Mouse (Mus musculus) forebrain, embryonic 14.5 days (tissue): ENCODE results near the gene Oas2. TPM values are rescaled to one million over a fixed set of nuclear protein-coding genes. Genes with fewer than 3 reads are reported as not detected.
A peak's percentile ranks its signal among the peaks of the same experiment; 100 is the strongest.

Experiments used
- ATAC-seq: fragments of 200-750 bp; cut with Nextera tagmentation; 2 replicates; pipeline ENCODE4 v1.8.0; 2017; ENCODE audit warnings: mild to moderate bottlenecking, moderate library complexity
- DNase-seq: peaks from one replicate; pipeline ENCODE4 v3.0.0-alpha.2; 2015; ENCODE audit warnings: low spot score
- H3K27ac ChIP-seq: fragments of 300-500 bp; sonication (generic); 2 replicates; pipeline ENCODE4 v1.5.1; 2014; ENCODE audit warnings: low read depth, mild to moderate bottlenecking, control low read depth, low read length, moderate library complexity
- H3K27me3 ChIP-seq: fragments of 300-500 bp; sonication (generic); replicated peaks from 2 replicates; pipeline ENCODE4 v1.6.1; 2014; ENCODE audit warnings: low read length, control low read depth, mixed read lengths; ENCODE audit not compliant: control insufficient read depth, insufficient read depth
- H3K36me3 ChIP-seq: fragments of 300-500 bp; sonication (generic); 2 replicates; pipeline ENCODE4 v1.6.1; 2014; ENCODE audit warnings: low read length, control low read depth; ENCODE audit not compliant: control insufficient read depth, insufficient read depth
- H3K4me1 ChIP-seq: fragments of 300-500 bp; sonication (generic); 2 replicates; pipeline ENCODE4 v1.6.1; 2014; ENCODE audit warnings: antibody characterized with exemption, low read length, control low read depth; ENCODE audit not compliant: control insufficient read depth, insufficient read depth
- H3K4me2 ChIP-seq: fragments of 300-500 bp; sonication (generic); 2 replicates; pipeline ENCODE4 v1.6.1; 2014; ENCODE audit warnings: mild to moderate bottlenecking, control low read depth, low read length
- H3K4me3 ChIP-seq: fragments of 300-500 bp; sonication (generic); 2 replicates; pipeline ENCODE4 v1.5.1; 2014; ENCODE audit warnings: low read depth, low read length, control low read depth
- H3K9ac ChIP-seq: fragments of 300-500 bp; sonication (generic); 2 replicates; pipeline ENCODE4 v1.6.1; 2014; ENCODE audit warnings: mild to moderate bottlenecking, low read length, control low read depth, moderate library complexity
- H3K9me3 ChIP-seq: fragments of 300-500 bp; sonication (generic); replicated peaks from 2 replicates; pipeline ENCODE4 v1.6.1; 2016; ENCODE audit warnings: low read length, control low read depth, mixed read lengths; ENCODE audit not compliant: control insufficient read depth
- WGBS: fragments of 180-500 bp; shearing (Covaris S2); extraction: QIAGEN DNeasy Blood & Tissue Kit; methylation state at CpG from one replicate; pipeline ENCODE4 v1.1.7; 2014; 5-methylcytosine and 5-hydroxymethylcytosine counted together
- polyA plus RNA-seq: library from polyadenylated mRNA; unstranded; fragments of >200 nt; fragmentation: Nextera tagmentation; extraction: Ambion mirVana; gene quantifications from 2 replicates; pipeline ENCODE4 v1.2.1, GENCODE M21; 2014

Oas2 gene
- polyA plus RNA-seq, 1 experiment from 2014 or later, result 0.42 TPM

GRCm38 (mm10) chr5:120718600-120719378 is 30.9 kb downstream of the Oas2 start:
- H3K4me1 ChIP-seq, result peaks cover 3% of the 10 kb centered on the region
- 54% methylated on average over 14 of the region's 15 CpGs for WGBS
- H3K9ac ChIP-seq, result no peak overlapping the region
- H3K27me3 ChIP-seq, result no peaks in the 10 kb centered on the region
- ATAC-seq (no peak), DNase-seq (no peak)
- no peak overlapping the region for H3K27ac ChIP-seq
- no peak overlapping the region for H3K4me2 ChIP-seq
- H3K9me3 ChIP-seq, result no peaks in the 10 kb centered on the region
- H3K4me3 ChIP-seq, result no peak overlapping the region
- no peaks in the 10 kb centered on the region for H3K36me3 ChIP-seq

DNA sequence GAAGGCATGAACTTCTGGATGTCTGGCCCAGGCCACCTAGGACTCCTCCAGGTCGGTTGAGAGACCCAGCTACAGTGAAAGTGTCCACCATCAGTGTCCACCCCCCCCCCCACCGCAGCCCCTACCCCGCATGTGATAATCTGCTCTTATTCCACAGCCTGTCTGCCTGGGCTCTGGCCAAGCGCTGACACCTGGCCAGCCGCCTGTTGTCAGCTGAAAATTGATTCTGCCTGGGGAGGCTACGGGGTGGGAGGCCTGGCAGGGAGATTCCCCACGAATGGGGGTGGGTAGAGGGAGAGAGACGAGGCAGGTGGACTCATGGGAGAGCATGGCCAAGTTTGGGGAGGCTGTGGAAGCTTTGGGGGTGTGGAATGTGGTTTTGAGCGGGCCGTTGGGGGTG is 32.5 kb downstream of the Oas2 start:
- no peak for DNase-seq

DNA sequence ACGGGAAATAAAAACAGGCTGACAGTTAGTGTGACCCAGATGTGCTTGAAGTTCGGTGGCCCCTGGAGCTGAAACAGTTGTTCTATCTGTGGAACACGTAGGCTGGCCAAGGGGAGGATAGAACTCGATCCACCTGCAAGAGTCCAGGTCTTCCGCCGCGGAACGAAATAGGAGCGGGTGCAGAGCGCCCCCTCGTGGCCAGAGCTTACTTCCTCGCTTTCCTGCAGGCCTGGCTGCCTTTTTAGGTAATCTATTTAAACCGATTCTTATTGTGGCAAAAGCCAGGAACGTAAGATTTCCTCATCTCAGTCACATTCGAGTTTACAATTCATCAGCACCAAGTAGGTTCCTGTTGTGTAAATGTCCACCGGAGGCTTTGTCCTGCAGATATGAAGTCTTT is 35.3 kb downstream of the Oas2 start:
- Histone ChIP-seq H3K27me3 (no peaks in the 10 kb centered on the region), H3K27ac (no peak overlapping the region), H3K4me2 (no peak overlapping the region), H3K36me3 (no peaks in the 10 kb centered on the region), H3K4me3 (no peak overlapping the region), H3K4me1 (peaks cover 17% of the 10 kb centered on the region), H3K9ac (no peak overlapping the region), H3K9me3 (no peaks in the 10 kb centered on the region)
- no peak for ATAC-seq
- DNase-seq, result peak; percentile 81
- 4% methylated on average over 16 of the region's 16 CpGs for WGBS

More for the DNA sequence above, 32.5 kb downstream of the Oas2 start:
- no peak overlapping the region for H3K4me2 ChIP-seq
- no peak for ATAC-seq
- peaks cover 3% of the 10 kb centered on the region for H3K4me1 ChIP-seq
- H3K4me3 ChIP-seq, result no peak overlapping the region
- 63% methylated on average over 10 of the region's 10 CpGs for WGBS
- no peaks in the 10 kb centered on the region for H3K27me3 ChIP-seq
- no peak overlapping the region for H3K27ac ChIP-seq
- no peak overlapping the region for H3K9ac ChIP-seq
- H3K9me3 ChIP-seq, result no peaks in the 10 kb centered on the region
- H3K36me3 ChIP-seq, result no peaks in the 10 kb centered on the region

DNA sequence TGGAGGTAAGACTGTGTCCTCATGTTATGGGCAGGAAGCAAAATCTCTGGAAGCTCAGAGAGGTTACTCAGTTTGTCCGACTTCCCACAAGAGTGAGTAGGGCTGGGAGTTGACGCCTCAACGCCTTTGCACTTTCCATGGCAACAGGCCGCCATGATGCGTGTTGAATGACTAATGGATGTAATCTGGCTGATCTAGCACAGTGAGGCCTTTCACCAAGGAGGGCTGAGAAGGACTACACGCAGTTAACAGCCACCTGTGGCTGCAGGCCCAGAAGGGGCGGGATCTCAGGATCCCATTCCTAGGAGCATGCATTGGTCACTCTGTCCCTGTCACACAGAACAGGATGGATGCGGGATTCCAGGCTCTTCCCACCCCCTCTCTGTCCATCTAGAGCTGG is 36.9 kb downstream of the Oas2 start:
- no peak for ATAC-seq
- Histone ChIP-seq H3K36me3 (no peaks in the 10 kb centered on the region), H3K9ac (no peak overlapping the region), H3K4me1 (peaks cover 24% of the 10 kb centered on the region), H3K4me2 (no peak overlapping the region), H3K27ac (no peak overlapping the region), H3K27me3 (no peaks in the 10 kb centered on the region), H3K9me3 (no peaks in the 10 kb centered on the region), H3K4me3 (no peak overlapping the region)
- WGBS, result 64% methylated on average over 8 of the region's 8 CpGs
- no peak for DNase-seq

DNA sequence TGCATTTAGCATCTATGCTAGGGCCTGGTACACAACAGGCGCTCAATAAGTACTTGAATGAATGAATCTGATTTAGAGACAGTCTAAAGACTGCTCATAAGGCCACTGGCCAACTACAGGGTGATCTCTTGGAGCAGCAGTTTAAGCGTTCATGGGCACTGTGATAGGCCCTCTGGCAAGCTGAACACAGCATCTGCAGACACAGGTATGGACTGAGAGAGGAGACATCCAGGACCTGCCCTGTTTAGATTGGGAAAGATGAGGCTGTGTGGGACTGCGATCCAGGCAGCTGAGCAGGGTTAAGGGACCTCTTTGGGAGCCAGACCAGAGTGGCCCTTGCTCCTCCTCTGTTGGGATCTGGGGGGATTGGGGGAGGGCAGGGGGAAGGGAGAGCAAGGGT is 37.8 kb downstream of the Oas2 start, which contains the start of gene Dtx1:
Gene Dtx1 (minus strand): TSS at position 101 of the 400 bp plus-strand sequence.
- Histone ChIP-seq H3K9ac (peak within 1 kb of the TSS; percentile 86), H3K4me3 (peak within 1 kb of the TSS; percentile 71), H3K9me3 (no peaks in the 10 kb centered on the region), H3K4me2 (peak within 1 kb of the TSS; percentile 87), H3K27ac (peak within 1 kb of the TSS; percentile 73), H3K4me1 (peaks cover 24% of the 10 kb centered on the region), H3K27me3 (no peaks in the 10 kb centered on the region), H3K36me3 (no peaks in the 10 kb centered on the region)
- WGBS, result 30% methylated on average over 3 of the region's 3 CpGs
- DNase-seq (no peak), ATAC-seq (no peak)

DNA sequence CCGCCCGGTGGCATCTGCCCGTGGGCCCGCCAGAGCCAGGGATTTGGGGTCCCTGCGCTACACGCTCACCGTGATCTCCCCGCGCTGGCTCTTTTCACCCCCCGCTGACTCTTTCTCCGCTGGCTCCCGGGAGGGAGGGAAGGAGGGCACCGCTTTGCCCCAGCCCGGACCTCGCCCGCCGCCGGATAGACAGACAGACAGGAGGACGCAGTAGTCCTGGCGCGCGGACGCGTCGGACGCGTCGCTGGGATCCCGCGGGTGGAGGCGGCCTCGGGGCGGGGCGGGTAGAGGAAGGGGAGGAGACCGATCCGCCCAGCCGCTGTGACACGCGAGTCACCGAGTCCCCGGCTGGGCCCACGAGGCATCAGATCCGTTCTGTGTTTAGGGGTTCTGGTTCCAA is 38.2 kb downstream of the Oas2 start:
- Histone ChIP-seq H3K4me2 (peak overlapping the region; percentile 87), H3K4me1 (peaks cover 28% of the 10 kb centered on the region), H3K27me3 (no peaks in the 10 kb centered on the region), H3K27ac (peak overlapping the region; percentile 73), H3K4me3 (peak overlapping the region; percentile 71), H3K36me3 (no peaks in the 10 kb centered on the region), H3K9me3 (no peaks in the 10 kb centered on the region), H3K9ac (peak overlapping the region; percentile 86)
- under 1% methylated on average over 39 of the region's 43 CpGs for WGBS
- peak; percentile 55 for ATAC-seq
- DNase-seq, result peak; percentile 56

GRCm38 (mm10) chr5:120710826-120711248 is 38.8 kb downstream of the Oas2 start:
- peak; percentile 40 for DNase-seq
- peaks cover 31% of the 10 kb centered on the region for H3K4me1 ChIP-seq

GRCm38 (mm10) chr5:120710161-120710825 is 39.4 kb downstream of the Oas2 start:
- DNase-seq (peak; percentile 65), ATAC-seq (peak; percentile 38)
- Histone ChIP-seq H3K4me1 (peaks cover 31% of the 10 kb centered on the region), H3K27ac (peak overlapping the region; percentile 73), H3K9me3 (no peaks in the 10 kb centered on the region), H3K4me2 (peak overlapping the region; percentile 87), H3K4me3 (peak overlapping the region; percentile 71), H3K27me3 (no peaks in the 10 kb centered on the region), H3K9ac (peak overlapping the region; percentile 86), H3K36me3 (no peaks in the 10 kb centered on the region)
- WGBS, result 3% methylated on average over 40 of the region's 40 CpGs

More at GRCm38 (mm10) chr5:120710826-120711248, 38.8 kb downstream of the Oas2 start:
- peak overlapping the region; percentile 86 for H3K9ac ChIP-seq
- no peaks in the 10 kb centered on the region for H3K9me3 ChIP-seq
- peak overlapping the region; percentile 71 for H3K4me3 ChIP-seq
- H3K4me2 ChIP-seq, result peak overlapping the region; percentile 87
- H3K36me3 ChIP-seq, result no peaks in the 10 kb centered on the region
- ATAC-seq, result peak; percentile 60
- H3K27ac ChIP-seq, result peak overlapping the region; percentile 73
- H3K27me3 ChIP-seq, result no peaks in the 10 kb centered on the region
- under 1% methylated on average over 33 of the region's 34 CpGs for WGBS

DNA sequence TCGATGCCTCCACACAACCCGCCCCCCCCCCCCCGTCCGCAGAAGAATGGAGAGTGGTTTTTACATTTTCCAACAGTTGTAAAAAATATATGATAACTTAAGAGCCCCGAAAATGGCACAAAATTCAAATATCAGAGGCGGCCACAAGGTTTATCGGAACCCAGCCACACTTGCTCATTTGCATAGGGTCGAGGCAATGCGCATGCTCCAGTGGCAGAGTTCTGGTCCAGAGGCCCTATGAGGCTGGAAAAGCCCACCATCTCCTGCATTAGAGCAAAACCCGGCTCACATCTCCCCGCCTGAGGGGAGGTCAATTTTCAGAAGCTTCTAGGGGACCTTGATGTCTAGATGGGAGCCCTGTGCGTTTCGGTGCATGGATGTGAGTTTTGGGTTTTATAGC is 42.7 kb downstream of the Oas2 start:
- Histone ChIP-seq H3K36me3 (no peaks in the 10 kb centered on the region), H3K4me2 (peak overlapping the region; percentile 51), H3K4me3 (0 out of 2 replicates have a peak overlapping the region, but pooled peaks have one; percentile 15), H3K9me3 (no peaks in the 10 kb centered on the region), H3K27ac (no peak overlapping the region), H3K9ac (peak overlapping the region; percentile 40; the same call in 1 of the 2 replicates), H3K4me1 (peaks cover 34% of the 10 kb centered on the region), H3K27me3 (no peaks in the 10 kb centered on the region)
- no peak for ATAC-seq
- DNase-seq, result no peak
- WGBS, result 40% methylated on average over 13 of the region's 13 CpGs
